Mouse (Mus musculus): ENCODE measurements around the gene Olfr56. TPM values are rescaled to one million over a fixed set of nuclear protein-coding genes. Genes with fewer than 3 reads are reported as not detected.

Olfr56 gene
- 1.0 TPM for polyA plus RNA-seq (2017; shearing (Covaris generic))

DNA sequence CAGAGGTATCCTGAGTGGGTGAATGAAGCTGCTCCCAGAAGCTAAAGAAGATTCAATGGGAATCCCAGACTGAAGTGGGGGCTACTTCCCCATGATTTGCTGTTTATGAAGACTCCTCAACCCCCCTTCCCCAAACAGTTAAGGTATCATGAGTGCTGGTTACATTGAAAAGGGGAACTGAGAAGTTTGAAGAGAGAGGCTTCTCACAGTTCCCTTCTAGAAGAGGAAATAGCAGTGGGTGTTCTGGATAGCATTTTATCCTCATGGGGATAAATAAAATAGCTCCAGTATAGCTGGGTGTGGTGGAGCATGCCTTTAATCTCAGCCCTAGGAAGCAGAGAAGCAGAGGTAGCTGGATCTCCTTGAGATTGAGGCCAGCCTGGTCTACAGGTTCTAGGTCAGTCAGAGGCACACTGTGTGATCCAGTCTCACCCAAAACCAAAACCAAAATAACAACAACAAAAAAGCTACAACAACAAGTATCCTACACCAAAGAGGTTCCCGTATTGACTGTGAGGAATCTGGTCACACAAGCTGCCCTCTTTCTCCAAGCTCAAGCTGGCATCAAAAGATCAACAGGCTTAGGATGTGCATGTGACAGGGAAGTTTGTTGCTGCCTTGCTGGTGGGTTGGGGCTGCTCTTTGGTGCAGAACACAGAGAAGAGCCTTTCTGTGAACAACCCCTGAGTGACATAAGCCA is at the start of gene Olfr56:
Gene Olfr56 (plus strand): TSS at position 650 of the 700 bp plus-strand sequence.

DNA sequence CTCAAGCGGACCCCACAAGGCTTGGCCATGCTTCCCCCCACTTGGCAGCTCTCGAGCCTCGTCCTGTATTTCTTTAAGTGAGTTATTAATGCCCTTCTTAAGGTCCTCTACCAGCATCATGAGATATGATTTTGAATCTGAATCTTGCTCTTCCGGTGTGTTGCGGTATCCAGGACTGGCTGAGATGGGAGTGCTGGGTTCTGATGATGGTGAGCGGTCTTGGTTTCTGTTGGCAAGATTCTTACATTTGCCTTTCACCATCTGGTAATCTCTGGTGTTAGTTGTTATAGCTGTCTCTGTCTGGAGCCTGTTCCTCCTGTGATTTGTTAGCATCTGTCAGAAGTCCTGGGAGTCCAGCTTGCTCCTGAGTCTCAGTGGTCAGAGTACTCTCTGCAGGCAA is 32.6 kb upstream of the Olfr56 start, which contains the start of gene Psme2b:
Gene Psme2b (minus strand): TSS at position 101 of the 400 bp plus-strand sequence.

DNA sequence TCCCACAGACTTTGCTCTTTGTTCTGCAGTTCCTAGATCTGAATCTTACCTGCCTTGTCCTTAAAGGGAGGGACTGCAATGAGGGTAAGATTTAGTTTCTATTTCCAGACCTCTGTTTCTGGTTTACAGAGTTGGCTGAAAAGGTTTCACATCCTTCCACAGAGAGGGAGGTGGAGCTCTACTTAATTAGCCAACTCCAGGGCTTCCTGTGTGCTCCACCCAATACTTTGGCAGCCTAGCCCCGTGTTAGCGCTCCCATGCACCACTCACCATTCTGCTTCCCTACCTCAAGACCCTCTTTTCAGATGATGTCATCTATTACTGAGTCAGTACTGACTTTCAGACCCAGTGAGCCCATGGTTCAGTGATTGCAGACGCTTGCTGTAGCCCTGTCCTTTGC is 562 bp downstream of the Olfr56 start, which contains the start of gene 9930111J21Rik1:
Gene 9930111J21Rik1 (minus strand): TSS at position 148 of the 400 bp plus-strand sequence.

DNA sequence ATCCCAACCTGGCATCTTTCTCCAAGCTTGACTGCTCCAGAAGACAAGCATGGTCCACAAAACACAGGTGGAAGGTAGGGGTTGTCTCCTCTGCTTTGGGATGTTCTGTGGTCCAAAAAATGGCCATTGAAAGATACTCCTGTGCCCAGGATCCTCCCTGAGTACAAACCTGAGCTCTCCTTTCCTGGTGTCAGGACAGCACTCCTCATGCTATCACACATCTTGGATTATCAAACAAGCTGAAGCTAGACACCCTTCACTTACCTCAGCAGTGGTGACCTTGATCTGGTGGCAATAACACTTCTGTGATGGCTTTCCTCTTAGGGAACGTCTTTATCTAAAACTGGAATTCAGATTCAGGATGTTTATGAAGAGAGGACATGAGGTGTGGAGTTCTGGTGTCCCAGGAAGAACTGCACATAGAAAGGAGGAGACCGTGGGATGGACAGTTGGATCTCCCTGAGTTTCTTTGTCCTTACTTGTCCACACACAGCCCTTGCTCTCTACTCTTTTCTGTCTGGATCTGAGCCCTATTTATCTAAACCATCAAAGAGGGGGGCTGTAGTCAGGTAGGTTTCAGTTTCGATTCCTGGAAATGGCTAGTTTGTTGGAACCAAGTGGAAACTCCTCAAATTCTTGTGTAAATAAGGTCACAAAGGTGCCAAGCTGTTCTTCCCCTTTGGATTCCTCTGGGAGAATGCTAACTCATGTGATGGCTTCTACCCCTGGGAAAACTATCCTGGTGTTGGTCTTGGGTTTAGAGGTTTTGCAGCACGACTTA is 13.2 kb downstream of the Olfr56 start, which contains the start of gene Gm12185:
Gene Gm12185 (minus strand): TSS at position 487 of the 781 bp plus-strand sequence.

DNA sequence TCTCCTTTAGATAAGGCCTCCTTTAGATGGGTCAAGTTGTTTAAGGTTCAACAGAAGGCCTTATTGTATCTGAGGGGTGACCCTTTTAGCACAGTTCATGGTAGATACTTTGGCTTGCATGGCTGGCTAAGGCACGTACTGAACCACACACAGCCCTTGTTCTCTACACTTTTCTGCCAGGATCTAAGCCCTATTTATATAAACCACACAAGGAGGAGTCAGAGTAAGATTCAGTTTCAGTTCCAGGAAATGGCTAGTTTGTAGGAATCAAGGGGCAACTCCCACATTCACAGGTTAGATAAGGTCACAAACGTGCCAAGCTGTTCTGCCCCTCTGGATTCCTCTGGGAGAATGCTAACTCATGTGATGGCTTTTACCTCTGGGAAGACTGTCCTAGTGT is 15.3 kb downstream of the Olfr56 start, which contains the start of gene Tgtp1:
Gene Tgtp1 (minus strand): TSS at position 155 of the 400 bp plus-strand sequence.

DNA sequence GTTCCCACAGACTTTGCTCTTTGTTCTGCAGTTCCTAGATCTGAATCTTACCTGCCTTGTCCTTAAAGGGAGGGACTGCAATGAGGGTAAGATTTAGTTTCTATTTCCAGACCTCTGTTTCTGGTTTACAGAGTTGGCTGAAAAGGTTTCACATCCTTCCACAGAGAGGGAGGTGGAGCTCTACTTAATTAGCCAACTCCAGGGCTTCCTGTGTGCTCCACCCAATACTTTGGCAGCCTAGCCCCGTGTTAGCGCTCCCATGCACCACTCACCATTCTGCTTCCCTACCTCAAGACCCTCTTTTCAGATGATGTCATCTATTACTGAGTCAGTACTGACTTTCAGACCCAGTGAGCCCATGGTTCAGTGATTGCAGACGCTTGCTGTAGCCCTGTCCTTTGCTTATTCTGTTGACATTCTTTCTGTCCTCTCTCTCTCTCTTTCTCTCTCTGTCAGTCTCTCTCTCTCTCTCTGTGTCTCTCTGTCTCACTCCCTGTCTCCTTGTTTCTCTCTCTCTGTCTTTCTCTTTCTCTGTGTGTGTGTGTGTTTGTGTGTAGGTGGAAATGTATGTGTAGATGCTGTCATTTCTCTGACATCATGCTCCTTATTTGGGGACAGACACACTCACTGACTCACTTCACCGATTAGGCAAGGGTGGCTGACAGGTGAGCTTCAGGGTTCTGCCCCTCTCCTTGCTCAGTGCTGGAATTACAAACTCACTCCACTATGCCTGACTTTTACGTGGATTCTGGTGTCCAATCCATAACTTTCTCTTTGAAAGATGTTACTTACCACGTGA is 72.6 kb downstream of the Olfr56 start, which contains the start of gene 9930111J21Rik2:
Gene 9930111J21Rik2 (minus strand): TSS at position 150 of the 799 bp plus-strand sequence.

DNA sequence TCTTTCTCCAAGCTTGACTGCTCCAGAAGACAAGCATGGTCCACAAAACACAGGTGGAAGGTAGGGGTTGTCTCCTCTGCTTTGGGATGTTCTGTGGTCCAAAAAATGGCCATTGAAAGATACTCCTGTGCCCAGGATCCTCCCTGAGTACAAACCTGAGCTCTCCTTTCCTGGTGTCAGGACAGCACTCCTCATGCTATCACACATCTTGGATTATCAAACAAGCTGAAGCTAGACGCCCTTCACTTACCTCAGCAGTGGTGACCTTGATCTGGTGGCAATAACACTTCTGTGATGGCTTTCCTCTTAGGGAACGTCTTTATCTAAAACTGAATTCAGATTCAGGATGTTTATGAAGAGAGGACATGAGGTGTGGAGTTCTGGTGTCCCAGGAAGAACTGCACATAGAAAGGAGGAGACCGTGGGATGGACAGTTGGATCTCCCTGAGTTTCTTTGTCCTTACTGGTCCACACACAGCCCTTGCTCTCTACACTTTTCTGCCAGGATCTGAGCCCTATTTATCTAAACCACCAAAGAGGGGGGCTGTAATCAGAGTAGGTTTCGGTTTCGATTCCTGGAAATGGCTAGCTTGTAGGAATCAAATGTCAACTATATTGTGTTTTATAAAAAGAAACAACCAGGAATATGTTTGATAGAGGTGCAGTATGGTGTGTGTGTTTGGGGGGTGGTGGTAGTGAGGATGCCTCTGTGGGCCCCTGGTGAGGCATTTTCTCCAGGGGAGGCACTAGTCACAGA is 85.2 kb downstream of the Olfr56 start, which contains the start of gene Tgtp2:
Gene Tgtp2 (minus strand): TSS at position 494 of the 757 bp plus-strand sequence.

DNA sequence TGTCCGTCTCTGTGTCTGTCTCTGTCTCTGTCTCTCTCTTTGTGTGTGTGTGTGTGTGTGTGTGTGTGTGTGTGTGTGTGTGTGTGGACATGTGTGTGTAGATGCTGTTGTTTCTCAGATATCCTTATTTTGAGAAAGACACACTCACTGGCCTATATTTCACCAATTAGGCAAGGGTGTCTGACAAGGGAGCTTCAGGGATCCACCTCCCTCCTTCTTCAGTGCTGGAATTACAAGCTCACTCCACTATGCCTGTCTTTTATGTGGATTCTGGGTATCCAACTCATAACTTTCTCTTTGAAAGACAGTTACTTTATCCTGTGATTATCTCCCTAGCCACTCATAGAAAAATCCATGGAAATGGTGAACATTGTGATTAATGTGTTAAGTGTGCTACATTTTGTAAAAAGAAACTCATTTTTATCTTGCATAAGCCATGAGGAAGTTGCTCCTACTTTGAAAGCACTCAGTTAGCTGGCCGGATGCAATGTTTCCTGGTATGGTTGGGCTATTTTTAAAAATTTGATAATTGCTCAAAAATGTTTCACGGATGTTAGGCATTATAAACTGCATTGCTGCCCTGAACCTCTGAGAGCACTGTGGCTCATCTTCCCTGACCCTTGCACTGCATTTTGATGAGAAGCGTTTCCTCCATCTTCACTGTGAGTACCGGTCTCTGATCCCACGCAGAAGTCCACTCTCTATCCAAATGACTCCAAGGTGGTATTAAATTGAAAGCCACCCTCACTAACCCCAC is 97.5 kb downstream of the Olfr56 start, which contains the start of gene Ifi47:
Gene Ifi47 (plus strand): TSS at position 587 of the 757 bp plus-strand sequence.

DNA sequence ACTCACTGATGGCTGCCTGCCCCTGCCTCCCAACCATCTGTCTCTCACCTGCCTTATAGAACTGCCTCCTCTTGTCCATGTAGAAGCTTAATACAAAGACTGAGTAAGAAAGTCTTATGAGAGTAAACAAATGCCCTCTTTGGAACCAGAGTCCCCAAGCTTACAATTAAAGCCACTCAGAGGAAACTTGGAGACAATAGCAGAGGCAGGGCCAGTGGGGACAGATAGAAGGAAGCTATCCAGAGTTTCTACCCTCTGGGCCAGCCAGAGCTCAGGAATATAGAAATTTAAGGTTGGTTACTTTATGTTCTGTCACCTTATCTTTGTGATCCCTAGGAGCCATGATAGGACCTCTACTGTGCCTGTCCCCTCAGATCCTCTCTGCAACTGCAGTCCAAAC is 136.1 kb downstream of the Olfr56 start, which contains the start of gene Olfr1396:
Gene Olfr1396 (minus strand): TSS at position 101 of the 400 bp plus-strand sequence.

DNA sequence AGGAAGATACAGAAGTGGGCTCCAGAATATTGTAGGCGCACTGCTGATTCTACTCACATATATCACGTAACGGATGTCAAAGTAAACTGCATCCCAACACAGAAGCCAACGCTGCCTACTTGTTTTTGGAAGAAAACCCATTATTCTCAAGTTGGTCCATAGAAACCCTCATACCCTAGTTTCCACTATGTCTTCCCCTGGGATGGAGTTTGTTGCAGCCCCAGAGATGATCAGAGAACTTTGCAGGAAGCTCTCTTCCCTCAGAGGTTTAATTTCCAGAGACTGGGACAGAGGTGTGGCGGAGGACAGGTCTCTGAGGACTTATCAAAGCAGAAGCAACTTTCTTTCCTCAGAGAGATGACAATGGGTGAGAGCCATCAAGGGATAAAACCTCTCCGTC is 163.3 kb downstream of the Olfr56 start, which contains the start of gene Olfr1395:
Gene Olfr1395 (plus strand): TSS at position 301 of the 400 bp plus-strand sequence.

DNA sequence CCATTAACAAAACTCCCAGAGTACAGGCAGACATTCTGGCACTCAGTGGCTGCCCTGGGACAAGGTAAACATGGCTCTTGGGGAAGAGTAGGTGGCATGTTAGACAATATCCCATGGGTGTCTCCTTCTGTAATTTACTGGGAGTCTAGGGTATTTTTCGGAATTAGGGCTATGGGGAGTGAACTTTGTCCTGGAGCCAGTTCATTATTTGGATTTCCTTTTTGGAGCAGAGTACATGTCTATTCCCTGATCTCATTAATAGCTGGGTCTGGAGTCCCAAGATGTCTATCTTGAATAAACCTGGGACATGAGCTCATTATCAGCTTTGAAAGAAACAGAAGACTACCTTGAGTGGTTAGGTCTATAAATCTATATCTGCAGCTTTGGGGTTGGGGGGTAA is 175.4 kb downstream of the Olfr56 start, which contains the start of gene Olfr1394:
Gene Olfr1394 (plus strand): TSS at position 301 of the 400 bp plus-strand sequence.

Other genes with a start within 250 kb of the Olfr56 start
- gene Rack1, start 178.6 kb upstream of the Olfr56 start, polyA plus RNA-seq (2017; shearing (Covaris generic)) = 978 TPM
- gene Trim41, start 161.5 kb upstream of the Olfr56 start, polyA plus RNA-seq (2017; shearing (Covaris generic)) = 2.3 TPM
- 0.45 TPM for gene Trim7, start 152.7 kb upstream of the Olfr56 start, polyA plus RNA-seq (2017; shearing (Covaris generic))
- gene Gm12184, start 152.2 kb upstream of the Olfr56 start, polyA plus RNA-seq (2017; shearing (Covaris generic)) = 1.8 TPM
- gene Irgm1, start 107.2 kb upstream of the Olfr56 start, polyA plus RNA-seq (2017; shearing (Covaris generic)) = 186 TPM
- gene Gm5431, start 76.7 kb upstream of the Olfr56 start, polyA plus RNA-seq (2017; shearing (Covaris generic)) = 1.9 TPM
- 278 TPM for gene Psme2b, start 32.7 kb upstream of the Olfr56 start, polyA plus RNA-seq (2017; shearing (Covaris generic))
- gene 9930111J21Rik1, start 509 bp downstream of the Olfr56 start, polyA plus RNA-seq (2017; shearing (Covaris generic)) = 284 TPM
- 7.8 TPM for gene Gm12185, start 13.3 kb downstream of the Olfr56 start, polyA plus RNA-seq (2017; shearing (Covaris generic))
- gene Tgtp1, start 15.3 kb downstream of the Olfr56 start, polyA plus RNA-seq (2017; shearing (Covaris generic)) = 292 TPM
- 161 TPM for gene 9930111J21Rik2, start 72.4 kb downstream of the Olfr56 start, polyA plus RNA-seq (2017; shearing (Covaris generic))
- gene Tgtp2, start 85.3 kb downstream of the Olfr56 start, polyA plus RNA-seq (2017; shearing (Covaris generic)) = 361 TPM
- gene Ifi47, start 97.7 kb downstream of the Olfr56 start, polyA plus RNA-seq (2017; shearing (Covaris generic)) = 537 TPM
- gene Olfr1396, start 136.0 kb downstream of the Olfr56 start, polyA plus RNA-seq (2017; shearing (Covaris generic)) = not detected
- not detected for gene Olfr1395, start 163.4 kb downstream of the Olfr56 start, polyA plus RNA-seq (2017; shearing (Covaris generic))
- gene Olfr1394, start 175.5 kb downstream of the Olfr56 start, polyA plus RNA-seq (2017; shearing (Covaris generic)) = not detected
- not detected for gene Btnl9, start 208.3 kb downstream of the Olfr56 start, polyA plus RNA-seq (2017; shearing (Covaris generic))
- 82.0 TPM for gene Zfp62, start 224.4 kb downstream of the Olfr56 start, polyA plus RNA-seq (2017; shearing (Covaris generic))